ENCODE assay signal across 18 mouse cellular contexts in the genomic region with DNA sequence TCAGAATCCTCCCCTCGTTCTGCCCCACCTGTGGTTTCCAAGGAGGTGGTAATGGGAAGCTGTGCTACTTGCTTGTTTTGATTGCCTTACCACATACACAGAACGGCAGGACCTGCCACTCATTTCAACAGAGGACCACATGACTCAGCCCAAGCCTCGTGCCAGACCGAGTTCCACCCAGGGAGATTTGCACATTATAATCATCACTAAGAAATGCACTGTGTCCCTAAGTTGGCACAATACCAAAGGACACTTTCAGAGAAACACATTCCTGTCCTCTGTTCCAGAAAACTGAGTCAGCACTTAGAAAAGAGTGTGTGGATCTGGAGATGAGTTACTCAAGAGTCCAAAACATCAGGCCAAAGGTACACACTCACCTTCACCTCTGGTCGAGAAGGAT. TPM values are rescaled to one million over a fixed set of nuclear protein-coding genes. Genes with fewer than 3 reads are reported as not detected.
DNase-seq lines count a peak whose midpoint lies in the region; ATAC-seq and TF ChIP-seq lines count a peak whose summit lies in the region.
"Had no signal": no experiment of that assay in that cellular context is flagged by ENCODE, and none has a peak within 500 bp of the region (broad histone marks: within the 10 kb centered on the region; RNA-seq: fewer than 3 reads in every experiment).

No protein-coding gene starts in this region.

- no peak overlapping the region for H3K9ac ChIP-seq in kidney, embryonic 15.5 days
- no peak overlapping the region for H3K9ac ChIP-seq in forebrain, embryonic 12.5 days
- H3K9ac ChIP-seq: forebrain, embryonic 13.5 days; limb, embryonic 15.5 days; neural tube, embryonic 15.5 days; stomach, embryonic 15.5 days had no signal

- no peak overlapping the region for H3K4me2 ChIP-seq in kidney, embryonic 15.5 days
- no peak overlapping the region for H3K4me2 ChIP-seq in myocyte (ENCODE audit: low read depth)
- no peak overlapping the region for H3K4me2 ChIP-seq in forebrain, embryonic 12.5 days
- H3K4me2 ChIP-seq: forebrain, embryonic 13.5 days; limb, embryonic 15.5 days; neural tube, embryonic 15.5 days; stomach, embryonic 15.5 days had no signal

- WGBS in kidney, embryonic 15.5 days, result 64% methylated on average over 5 of the region's 5 CpGs
- WGBS in forebrain, embryonic 12.5 days, result 74% methylated on average over 5 of the region's 5 CpGs

- TF ChIP-seq POLR2A in myocyte (IDR thresholded peaks at IDR 0.05; ENCODE audit: insufficient read length, low read depth), result no peak

- H3K27ac ChIP-seq in kidney, embryonic 15.5 days, result no peak overlapping the region
- no peak overlapping the region for H3K27ac ChIP-seq in forebrain, embryonic 12.5 days
- H3K27ac ChIP-seq: forebrain, embryonic 13.5 days; left cerebral cortex, adult 2 months; limb, embryonic 15.5 days; neural tube, embryonic 15.5 days; stomach, embryonic 15.5 days had no signal

- H3K9me3 ChIP-seq in kidney, embryonic 15.5 days (replicated peaks), result no peaks in the 10 kb centered on the region
- H3K9me3 ChIP-seq in forebrain, embryonic 12.5 days, result no peaks in the 10 kb centered on the region
- H3K9me3 ChIP-seq: forebrain, embryonic 13.5 days; limb, embryonic 15.5 days; neural tube, embryonic 15.5 days; stomach, embryonic 15.5 days had no signal

- ATAC-seq in kidney, embryonic 15.5 days (replicated peaks; ENCODE audit: low FRiP score), result no peak
- ATAC-seq in activated CD4-positive, CD25-positive, alpha-beta regulatory T cell, adult 4 months, result no peak
- no peak for ATAC-seq in forebrain, embryonic 12.5 days (ENCODE audit: low FRiP score)
- ATAC-seq: forebrain, embryonic 13.5 days; inflammation-experienced regulatory T-cells, adult 6 months; midbrain, embryonic 16.5 days had no signal

- peak; percentile 1 to 23 for DNase-seq in kidney, adult 8-10 months
- DNase-seq in NIH3T3 (ENCODE audit: low read depth), result peak; percentile 61
- peak; percentile 66 for DNase-seq in adrenal gland, postnatal 14 days
- DNase-seq: cerebellum, adult 9-10 months; lung, postnatal 4 days had no signal

- H3K27me3 ChIP-seq in kidney, embryonic 15.5 days, result no peaks in the 10 kb centered on the region
- no peaks in the 10 kb centered on the region for H3K27me3 ChIP-seq in myocyte (ENCODE audit: control insufficient read depth, insufficient read depth, insufficient read length)
- no peaks in the 10 kb centered on the region for H3K27me3 ChIP-seq in forebrain, embryonic 12.5 days
- H3K27me3 ChIP-seq: forebrain, embryonic 13.5 days; limb, embryonic 15.5 days; neural tube, embryonic 15.5 days; stomach, embryonic 15.5 days had no signal

- H3K79me2 ChIP-seq in myocyte (ENCODE audit: control insufficient read depth, insufficient read depth), result no peaks in the 10 kb centered on the region

- H3ac ChIP-seq in myocyte (ENCODE audit: control insufficient read depth, insufficient read length), result no peak overlapping the region

- no peaks in the 10 kb centered on the region for H3K4me1 ChIP-seq in kidney, embryonic 15.5 days
- no peaks in the 10 kb centered on the region for H3K4me1 ChIP-seq in forebrain, embryonic 12.5 days
- H3K4me1 ChIP-seq: forebrain, embryonic 13.5 days; limb, embryonic 15.5 days; neural tube, embryonic 15.5 days; stomach, embryonic 15.5 days had no signal

- no peaks in the 10 kb centered on the region for H3K36me3 ChIP-seq in kidney, embryonic 15.5 days
- H3K36me3 ChIP-seq in myocyte (ENCODE audit: control insufficient read depth, insufficient read depth), result no peaks in the 10 kb centered on the region
- no peaks in the 10 kb centered on the region for H3K36me3 ChIP-seq in forebrain, embryonic 12.5 days (replicated peaks)
- H3K36me3 ChIP-seq: limb, embryonic 15.5 days; neural tube, embryonic 15.5 days; stomach, embryonic 15.5 days had no signal

- H3K4me3 ChIP-seq in kidney, embryonic 15.5 days (replicated peaks), result no peak overlapping the region
- H3K4me3 ChIP-seq in myocyte, result no peak overlapping the region
- H3K4me3 ChIP-seq in forebrain, embryonic 12.5 days (replicated peaks), result no peak overlapping the region
- H3K4me3 ChIP-seq: forebrain, embryonic 13.5 days; left cerebral cortex, adult 2 months; limb, embryonic 15.5 days; neural tube, embryonic 15.5 days; stomach, embryonic 15.5 days had no signal

TF ChIP-seq in myocyte, 11 proteins besides CTCF, POLR2A, EP300 and RAD21:
- TF ChIP-seq TCF12 (IDR thresholded peaks at IDR 0.05; ENCODE audit: insufficient read depth, poor library complexity, severe bottlenecking), result no peak
- TF ChIP-seq USF1 (IDR thresholded peaks at IDR 0.05; ENCODE audit: low read depth), result peak; percentile 29

RNA-seq across cellular contexts. Expression of a gene that starts 53.4 kb away (rescaled TPM):
- 0.14 TPM in 1 of 2 replicates, not detected in the other for polyA plus RNA-seq in kidney, embryonic 15.5 days (2015; fragmentation: Nextera tagmentation; extraction: Ambion mirVana)
- 0.86 and 29.4 TPM in 2 replicates for total RNA-seq in adrenal gland, postnatal 14 days (2021)
- not detected for polyA plus RNA-seq in myocyte (2012; fragmentation: generic; extraction: Trizol)
- polyA plus RNA-seq in activated CD4-positive, CD25-positive, alpha-beta regulatory T cell, adult 4 months (2017; shearing (Covaris generic)), result 1 to 10 TPM in 1 of 2 experiments, not detected in 1; 1.7 TPM
- 0.05 TPM in 1 of 2 replicates, not detected in the other for polyA plus RNA-seq in forebrain, embryonic 12.5 days (2016; fragmentation: Nextera tagmentation; extraction: Ambion mirVana)
- total RNA-seq: left cerebral cortex, adult 2 months had no signal
- polyA plus RNA-seq: embryonic facial prominence, embryonic 11.5 days; forebrain, embryonic 13.5 days; heart, embryonic 14.5 days; inflammation-experienced regulatory T-cells, adult 6 months; limb, embryonic 15.5 days; midbrain, embryonic 16.5 days had no signal

Comparison
In these comparisons a context has a peak if more than half of its experiments do, and no peak if none do; other contexts are left out.
1. DNase-seq: peak in every context shown above with its lines; median percentile 66 in adrenal gland, postnatal 14 days; 61 in NIH3T3; 12 in kidney, adult 8-10 months.